Mouse (Mus musculus): ENCODE results near the gene 1700024G13Rik.
"Not testable (repeated sequence)": the region's sequence is repeated elsewhere in the genome, so short reads cannot be mapped to it uniquely, and the experiment has no call there.

DNA sequence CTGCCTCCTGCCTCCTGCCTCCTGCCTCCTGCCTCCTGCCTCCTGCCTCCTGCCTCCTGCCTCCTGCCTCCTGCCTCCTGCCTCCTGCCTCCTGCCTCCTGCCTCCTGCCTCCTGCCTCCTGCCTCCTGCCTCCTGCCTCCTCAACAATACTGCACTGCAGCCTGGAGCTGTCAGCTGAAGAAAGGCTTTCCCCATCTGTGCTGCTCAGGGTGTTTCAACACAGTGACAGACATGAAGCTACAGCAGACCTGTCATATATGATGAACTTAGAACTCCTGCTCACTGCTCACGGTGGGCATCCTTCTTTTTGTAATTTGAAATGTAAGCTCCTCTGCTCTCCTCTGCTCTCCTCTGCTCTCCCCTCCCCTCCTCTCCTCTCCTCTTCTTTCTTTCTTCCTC lies 17.2 kb upstream of the 1700024G13Rik start:
- TF ChIP-seq CTCF (IDR thresholded peaks at IDR 0.05; ENCODE audit: low read depth); EP300 (optimal IDR thresholded peaks at IDR 0.05): not testable (repeated sequence)
